Mouse (Mus musculus) frontal cortex, postnatal 25 days (tissue): ENCODE measurements around the gene Zcchc14.

Experiments
- DNase-seq, 2 experiments: peaks; one replicate each; pipeline ENCODE4 v3.0.0; 2022; ENCODE audit warnings: low spot score in 2 of 2

Gene Zcchc14

DNA sequence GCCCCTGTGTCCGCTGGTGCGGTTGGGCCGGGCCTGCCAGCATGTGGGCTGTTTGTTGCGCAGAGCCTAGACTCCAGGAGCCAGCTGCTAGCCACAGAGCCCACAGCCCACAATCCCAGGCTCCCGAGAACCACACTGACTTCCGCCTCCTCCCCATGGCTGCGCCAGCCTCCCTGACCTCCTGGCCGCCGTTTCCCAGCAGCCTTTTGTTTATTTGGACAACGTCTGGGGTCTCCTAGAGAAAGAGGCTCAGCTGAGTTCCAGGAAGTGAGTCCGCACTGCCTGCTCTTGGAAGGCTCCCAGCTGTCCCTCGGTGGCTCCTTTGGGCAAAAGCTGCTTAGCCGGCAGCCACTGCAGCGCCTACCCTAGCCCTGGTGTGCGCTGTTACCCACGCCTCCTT lies 12.6 kb upstream of the Zcchc14 start:
- no peak for DNase-seq

DNA sequence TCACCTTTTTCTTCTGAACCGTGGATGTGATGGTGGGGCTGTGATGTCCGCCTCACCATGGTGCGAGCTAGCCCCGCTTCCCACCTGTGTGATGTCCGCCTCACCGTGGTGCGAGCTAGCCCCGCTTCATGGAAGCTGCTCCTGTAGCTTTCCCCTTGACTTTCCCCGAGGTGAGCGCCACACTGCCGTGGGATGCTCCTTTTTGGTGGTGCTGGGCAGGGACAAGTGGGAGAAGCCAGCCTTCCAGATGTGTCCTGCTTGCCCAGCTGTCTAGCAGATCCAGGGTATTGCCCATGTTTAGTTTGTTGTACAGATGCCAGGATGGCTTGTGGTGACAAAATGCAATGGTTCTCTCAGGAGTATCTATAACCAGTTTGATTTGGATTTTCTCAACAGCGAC lies 10.4 kb upstream of the Zcchc14 start:
- DNase-seq: no peak

DNA sequence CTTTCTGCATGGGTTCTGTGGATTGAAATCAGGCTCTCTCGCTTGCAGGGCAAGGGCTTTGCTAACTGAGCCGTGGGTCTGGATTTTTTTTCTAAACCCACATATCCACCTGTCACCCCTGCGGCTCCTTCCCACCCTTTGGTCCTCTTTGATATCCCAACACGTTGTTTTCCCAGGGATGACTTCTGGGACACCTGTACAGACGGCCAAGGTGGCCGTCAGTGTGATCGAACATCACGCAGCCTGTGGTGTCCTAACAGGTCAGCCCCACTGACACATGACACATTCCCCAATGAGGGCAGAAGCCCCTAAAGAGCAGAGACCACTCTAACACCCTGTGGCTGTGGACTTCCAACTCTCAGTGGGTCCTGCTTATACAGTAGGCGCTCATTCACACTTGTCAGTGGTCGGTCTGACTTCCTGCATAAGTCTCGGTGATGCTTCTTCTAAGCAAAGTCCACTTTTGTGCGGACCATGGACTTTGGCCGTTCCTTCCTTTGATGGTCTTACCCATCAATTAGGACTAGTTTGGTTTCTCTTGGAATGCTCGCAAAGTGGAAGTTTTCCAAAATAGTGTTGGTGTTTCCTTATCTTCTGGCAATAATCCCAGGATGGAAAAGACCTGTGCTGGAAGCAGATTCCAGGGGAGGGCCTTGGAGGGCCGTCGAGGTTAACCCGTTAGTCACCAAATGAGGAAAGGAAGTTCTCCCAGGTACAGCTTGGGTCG lies 9.1 kb upstream of the Zcchc14 start:
- DNase-seq: no peak

DNA sequence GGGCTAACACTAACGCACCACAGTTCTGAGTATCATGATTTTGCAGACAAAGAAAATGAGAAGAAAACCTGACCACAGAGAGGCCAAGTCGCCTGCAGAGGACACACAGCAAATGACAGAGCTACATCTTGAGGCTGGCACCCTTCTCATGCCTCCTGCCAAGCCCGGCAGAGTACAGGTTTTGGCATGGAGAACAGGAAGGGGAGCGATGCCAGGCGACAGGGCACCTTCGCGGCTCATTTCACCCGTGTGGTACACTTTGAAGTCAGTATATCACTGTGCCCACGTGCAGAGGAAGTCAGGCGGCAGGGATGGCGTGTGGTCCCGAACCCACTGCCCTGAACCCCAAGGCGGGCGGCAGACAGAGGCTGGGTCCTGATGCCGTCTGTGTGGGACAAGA lies 7.9 kb upstream of the Zcchc14 start:
- DNase-seq: no peak

DNA sequence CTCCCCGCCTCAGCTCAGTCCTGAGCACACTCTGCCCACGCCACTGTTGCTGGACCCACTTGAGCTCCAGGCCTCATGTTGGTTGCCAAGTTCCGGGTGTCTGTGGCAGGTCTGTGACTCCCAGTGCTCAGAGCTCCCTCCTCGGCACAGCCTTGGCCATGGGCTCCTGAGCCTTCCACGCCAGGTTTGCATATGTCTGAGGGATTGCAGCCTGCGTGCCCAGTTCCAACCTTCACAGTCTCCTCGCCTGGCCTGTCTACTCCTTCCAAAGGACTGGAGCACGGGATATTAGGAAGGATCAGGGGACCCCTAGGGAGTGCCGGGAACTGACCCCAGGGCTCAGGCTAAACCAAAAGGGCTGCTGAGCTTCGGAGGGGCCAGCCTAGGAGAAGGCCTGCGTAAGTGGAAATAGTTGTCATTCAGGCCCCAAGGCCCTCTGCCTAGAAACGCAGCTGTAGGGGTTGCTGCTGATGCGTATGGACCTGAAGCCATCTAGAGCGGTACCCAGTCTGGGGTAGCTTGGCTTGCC lies 2.3 kb upstream of the Zcchc14 start:
- no peak for DNase-seq

DNA sequence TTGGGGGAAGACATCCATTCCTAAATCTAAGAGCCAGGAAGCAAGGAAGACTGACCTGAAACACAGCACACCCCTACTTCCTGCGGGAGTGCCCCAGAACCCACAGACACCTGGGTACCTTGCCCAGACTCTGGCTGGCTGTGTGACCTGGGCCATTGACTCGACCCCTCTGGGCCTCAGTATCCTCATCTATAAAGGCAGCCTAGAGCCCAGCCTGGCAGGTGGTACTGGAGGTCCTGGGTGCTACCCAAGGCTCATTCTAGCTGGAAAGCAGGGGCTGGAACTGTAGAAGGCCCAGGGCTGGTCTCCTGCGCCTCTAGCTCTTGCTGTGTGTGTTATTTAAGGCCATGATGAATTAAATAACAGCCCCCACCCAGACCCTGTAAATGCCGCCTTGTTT lies 1.4 kb upstream of the Zcchc14 start:
- no peak for DNase-seq

DNA sequence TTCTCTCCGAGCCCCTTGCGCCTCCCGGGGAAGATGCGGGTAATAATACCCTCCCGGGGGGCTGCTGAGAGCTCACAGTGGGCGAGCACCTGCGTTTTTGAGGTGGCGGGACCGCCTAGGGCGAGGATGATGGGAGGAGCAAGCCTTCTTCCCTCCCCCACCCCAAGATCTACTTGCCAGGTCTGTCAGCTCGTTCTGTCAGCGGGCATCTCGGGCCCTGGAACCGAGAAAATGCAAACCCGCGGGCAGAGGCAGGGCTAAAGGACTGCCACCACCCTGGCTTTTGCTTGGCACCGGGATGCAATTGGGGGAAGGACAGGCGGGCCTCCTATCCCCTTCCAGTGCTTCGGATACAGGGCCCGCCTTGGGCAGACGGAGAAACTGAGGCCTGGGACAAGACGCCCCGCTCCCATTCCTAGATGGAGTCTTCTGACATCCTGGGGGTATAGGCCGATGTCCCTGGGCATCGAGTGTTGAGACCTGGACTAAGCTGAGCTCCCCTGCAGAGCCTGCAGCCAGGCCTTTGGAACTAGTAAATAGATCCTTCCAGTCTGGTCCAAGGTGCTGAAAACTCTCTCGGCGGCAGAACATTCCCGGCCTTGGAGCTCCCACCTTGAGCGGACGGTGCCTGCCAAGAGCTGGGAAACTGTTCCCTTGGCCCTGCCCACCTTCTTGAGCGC lies 779 bp upstream of the Zcchc14 start:
- no peak for DNase-seq

DNA sequence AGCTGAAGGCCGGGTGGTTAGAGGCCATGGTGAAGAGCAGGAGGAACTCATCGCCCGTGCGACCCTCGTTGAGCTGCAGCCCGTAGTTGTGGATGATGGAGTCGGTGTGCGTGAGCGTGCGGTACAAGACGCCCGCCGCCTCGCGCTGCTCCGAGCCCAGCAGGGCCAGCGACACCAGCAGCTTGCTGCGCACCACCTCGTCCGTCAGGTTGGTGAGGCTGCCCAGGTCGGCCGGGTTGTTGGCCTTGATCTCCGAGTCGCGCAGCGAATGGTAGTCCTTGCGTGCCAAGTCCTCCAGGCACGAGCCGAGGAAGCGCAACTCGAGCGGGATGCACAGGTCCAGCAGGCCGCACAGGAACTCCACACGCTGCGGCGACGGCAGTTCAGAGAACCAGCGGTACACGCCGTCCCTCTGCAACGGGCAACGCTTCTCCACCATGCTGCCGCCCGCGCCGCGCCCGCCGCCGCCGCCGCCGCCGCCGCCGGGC lies 783 bp downstream of the Zcchc14 start:
- DNase-seq: peak in 1 of 2 experiments; percentile 37

DNA sequence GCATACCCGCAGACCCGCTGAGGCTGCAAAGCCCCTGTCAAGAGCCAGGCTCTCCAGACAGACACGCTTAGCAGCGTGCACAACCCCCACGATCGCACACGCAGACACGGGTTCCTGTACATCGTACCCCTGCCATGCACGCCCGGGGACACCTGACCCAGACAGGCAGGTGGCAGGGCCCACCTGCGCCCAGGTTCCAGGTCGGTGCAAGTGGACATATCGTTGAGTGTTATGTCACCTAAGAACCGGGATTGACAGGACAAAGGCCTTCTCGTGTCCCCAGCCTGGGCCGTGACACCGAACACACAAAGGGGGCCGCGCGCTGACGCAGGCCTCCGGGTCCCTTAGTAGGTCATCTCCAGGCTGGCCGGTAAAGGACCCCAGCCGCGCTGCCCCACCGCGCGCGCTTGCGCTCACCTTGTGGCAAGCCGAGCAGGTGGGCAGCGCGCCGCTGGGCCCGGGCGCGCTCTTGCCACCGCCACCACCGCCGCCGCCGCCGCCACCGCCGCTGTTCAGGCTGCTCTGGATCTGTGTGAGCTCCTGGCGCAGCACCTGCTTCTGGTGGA lies 1.3 kb downstream of the Zcchc14 start:
- DNase-seq: no peak

DNA sequence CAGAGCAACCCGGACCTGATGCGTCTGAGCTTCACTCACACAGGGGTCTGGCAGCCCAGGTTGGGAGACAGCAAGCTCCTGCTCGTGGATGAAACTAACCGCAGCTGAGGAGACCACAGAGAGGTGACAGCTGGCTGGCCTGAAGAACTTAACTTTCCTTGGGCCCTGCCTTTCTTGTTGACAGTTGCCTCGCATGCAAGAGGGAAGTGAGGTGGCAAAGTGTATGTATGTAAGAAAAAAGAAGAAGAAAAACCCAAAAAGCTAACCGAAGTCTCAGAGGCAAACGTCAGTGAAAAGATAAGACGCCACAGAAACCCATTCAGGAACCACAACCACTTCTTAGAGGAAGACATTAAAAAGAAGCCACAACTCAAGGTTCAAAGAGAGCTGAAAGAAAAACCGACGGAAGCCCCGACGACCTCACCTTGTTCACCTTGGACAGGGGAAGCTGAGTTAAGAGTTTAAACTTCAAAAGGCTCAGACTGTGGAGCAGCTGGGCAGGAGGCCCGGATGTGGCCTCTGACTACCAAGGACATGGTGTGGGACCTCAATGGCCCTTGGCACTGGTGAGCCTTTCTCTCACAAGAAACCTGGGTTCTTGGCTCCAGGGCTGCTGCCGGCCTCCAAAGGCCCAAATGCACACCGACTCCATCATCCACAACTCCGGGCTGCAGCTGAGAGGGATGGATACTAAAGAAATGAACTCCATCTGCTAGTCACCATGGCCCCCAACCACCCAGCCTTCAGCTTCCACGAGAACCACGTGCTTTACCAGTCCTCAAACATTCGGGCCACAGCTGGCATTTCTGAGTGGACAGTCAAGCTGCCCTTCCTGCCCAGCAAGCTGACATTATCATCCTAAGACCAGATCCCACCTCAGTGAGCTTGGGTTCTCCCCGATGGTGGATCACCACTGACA lies 2.1 kb downstream of the Zcchc14 start:
- no peak for DNase-seq

DNA sequence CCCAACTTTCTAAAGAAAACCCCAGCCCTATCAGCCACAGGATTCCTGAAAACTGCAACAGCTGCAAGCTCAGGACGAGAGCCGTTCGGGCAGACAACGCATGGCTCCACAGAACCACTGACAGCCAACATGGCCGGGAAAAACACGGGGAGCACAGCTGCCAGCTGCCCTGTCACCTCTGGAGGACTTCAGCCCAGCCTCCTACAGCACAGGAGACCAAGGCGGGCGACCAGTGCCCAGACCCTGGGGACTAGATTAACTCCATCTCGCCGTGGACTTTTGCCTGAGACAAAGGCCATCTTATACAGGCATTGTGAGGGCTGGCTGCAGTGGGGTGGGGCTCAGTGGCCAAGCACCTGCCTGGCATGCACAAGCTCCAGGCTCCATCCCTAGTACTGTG lies 2.8 kb downstream of the Zcchc14 start:
- no peak for DNase-seq

DNA sequence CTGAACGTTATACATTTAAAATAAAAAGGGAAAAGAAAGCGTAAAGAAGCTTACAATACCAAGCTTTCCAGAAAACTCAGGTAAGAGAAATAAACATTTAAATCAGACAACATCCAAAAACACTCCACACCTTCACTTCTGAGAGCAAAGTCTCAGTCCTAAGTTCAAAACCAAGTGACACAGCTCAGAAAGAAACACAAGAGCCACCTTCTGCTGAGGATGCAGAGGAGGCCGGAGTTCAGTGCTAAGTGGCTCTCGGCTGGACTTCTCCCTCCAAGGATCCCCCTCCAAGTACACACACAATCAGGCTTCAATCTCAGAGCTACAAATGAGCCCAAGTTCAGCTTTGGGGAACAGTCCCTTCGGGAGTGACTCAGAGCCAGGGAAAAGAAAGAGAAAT lies 3.3 kb downstream of the Zcchc14 start:
- DNase-seq: no peak

DNA sequence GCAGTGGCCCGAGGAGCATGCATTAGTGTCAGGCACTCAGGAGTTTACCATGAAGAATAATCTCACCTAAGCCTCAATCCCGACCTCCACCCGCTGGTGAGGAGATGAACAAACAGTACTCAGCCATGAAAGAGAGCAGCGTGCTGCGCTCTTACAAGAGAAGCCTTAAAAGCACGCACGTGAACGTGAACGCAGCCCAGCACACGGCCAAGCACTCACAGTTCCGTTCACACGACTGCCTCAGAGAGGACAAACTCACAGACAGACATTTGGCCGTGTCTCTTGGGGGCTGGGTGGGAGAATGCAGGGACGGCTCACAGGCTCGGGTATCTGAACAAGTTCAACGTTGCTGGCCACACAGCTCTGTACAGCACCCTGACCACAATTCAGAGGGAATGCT lies 4.2 kb downstream of the Zcchc14 start:
- no peak for DNase-seq

DNA sequence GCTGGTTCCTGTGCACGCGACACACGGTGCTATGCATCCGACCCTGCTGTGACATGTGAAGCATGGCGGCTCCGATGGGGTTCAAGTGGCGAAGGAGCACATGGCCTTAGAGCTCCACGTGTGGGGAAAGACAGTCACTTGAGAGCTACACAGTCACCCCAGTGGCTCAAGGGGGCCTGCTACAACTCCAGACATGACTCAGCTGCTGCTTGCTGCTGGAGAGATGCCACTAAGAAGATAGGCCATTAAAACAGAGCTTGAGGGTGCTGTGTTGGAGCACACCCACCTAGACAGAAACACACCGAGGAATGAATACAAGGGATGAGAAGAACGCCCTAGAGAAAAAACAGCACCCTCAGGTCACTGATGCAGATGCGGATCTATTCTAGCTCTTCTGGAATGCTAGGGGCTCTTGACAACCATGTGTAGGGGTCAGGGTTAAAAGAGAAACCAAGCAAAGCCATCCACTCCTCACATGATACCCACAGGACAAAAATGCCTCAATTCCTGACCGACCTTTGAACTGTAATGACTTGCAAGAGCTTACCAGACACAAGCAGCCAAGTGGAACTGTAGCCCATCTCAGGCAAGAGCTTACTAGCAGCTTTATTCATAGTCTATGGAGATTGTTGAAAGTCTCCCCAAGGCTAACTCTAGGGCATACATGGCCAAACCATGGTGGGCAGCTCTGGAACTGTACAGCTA lies 5.0 kb downstream of the Zcchc14 start:
- DNase-seq: no peak

DNA sequence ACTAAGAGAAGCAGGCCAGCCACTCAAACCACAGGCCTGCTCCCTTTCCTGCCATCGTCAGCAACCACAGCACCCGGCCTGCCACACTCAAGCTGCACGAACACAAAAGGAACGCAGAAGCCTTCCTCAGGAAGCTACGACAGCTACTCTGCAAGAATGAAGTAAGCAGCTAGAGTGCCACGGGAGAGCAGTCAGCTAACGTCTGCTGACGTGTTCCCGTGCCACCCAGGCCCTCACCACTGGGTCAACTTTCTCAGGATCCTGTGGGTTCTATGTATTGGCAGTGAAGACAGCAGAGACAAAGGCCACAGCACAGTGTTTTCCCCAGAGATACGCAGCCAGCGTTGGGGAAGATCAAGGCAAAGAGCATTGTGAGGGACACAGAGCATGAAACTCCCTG lies 9.3 kb downstream of the Zcchc14 start:
- DNase-seq: no peak

DNA sequence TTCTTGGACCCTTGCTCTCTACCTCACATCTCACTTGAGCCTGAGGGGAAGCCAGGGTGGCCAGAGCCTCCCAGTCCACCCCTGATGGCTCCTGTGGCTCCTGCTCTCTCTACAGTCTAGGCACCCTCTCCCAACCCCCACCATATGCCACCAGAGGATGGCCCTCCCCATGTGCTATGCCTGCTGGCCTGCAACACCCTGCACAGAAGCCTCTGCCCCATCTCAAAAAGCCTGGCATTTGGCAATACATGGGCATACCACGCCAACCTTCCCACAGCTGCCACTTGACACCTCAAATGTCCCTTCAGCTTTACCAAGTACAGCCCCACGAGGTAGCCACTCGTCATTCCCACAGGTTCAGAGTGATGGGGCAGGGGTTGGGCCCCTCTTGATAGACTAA lies 9.9 kb downstream of the Zcchc14 start:
- DNase-seq: no peak

DNA sequence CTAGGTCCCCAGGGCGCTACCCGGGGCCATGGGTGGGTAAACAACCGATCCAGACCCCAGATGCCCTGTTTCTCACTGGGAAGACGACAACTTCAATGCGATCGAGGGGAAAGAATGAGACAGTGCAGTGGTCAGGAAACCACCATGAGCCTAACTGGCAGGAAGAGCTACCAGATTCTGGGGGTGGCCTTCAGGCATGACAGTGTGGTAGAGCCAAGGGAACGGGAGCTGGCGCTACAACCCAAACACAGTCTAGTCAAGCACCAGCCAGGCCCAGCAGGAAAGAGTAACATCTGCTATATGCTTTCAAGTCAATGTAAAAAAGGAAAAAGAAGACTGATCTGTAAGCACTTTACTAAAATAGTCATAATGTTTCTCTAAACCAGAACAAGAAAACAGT lies 16.5 kb downstream of the Zcchc14 start:
- no peak for DNase-seq

DNA sequence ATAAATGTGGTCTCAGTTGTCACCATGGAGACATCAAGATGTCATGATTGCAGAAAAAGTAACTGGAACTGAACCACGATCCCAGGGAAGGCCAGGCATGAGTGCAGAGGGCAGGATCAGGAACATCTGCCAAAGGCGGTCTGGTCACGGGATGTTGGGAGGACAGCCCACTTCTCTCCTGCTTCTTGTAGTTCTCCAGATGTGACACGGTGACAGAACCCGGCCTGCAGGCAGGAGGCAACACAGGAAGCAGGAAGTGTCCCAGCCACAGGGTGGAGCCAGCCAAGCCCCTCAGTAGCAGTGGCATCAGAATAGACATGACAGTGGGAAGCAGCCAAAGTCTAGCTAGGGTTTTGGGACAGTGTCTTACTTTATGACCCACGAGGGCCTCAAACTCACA lies 17.2 kb downstream of the Zcchc14 start:
- no peak for DNase-seq

DNA sequence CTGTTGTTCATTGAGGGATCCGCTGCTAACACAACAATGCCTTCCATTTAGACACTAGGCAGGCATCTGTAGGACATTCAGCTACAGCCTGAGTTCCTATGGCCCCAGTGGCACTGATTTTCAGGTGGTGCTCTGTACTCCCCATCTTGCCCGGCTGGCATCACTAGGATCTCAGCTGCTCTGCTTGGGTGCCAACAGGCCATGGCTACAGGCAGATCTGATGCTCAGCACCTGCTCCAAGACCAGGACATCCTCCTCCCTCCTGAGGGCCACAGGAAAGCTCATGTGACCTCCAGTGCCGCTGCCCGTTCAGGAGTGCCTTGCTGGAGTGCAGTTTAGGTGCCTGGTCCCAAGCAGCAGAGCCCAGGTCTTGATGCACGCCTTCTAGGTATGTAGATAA lies 20.3 kb downstream of the Zcchc14 start:
- DNase-seq: no peak

DNA sequence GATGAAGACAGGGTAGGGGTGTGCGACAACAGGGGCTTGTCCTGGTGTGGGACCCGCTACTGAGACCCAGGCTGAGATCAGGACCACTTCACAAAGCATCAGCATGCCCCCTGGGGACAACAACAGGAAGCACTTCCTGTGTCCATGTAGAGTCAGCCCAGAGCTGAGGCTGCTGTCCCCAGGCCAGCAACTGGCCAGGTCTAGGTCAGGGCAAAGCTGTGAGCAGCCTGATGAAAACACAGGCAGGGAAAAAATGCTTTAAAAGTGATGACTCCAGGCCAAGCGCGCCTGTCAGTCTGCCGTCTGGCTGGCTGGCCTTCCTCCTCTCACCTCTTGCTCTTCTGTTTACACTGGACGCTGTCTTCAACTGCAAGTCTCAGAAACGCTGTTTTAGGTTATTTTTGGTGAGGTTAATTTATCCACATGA lies 21.0 kb downstream of the Zcchc14 start:
- no peak for DNase-seq

DNA sequence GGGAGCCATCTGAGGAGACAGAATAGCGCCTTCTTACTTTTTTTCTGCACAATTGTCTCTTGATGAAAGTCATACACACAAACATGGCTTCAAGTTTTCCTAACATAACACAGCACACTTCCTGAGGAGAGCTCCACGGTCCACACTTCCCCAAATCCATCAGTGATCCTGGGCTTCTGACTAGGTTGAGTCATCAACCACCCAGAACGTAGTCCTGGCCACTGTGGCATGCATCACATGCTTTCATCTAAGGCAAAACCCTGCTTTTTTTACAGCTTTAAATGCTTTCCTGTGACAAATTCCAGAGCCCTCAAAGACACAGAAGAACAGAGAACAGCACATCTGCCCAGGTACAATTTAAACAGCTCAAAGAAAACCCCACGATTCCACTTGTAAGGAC lies 24.0 kb downstream of the Zcchc14 start:
- no peak for DNase-seq
